Mouse (Mus musculus): ENCODE data around the gene Bag5.

- TF ChIP-seq POLR2A (IDR thresholded peaks at IDR 0.05; ENCODE audit: low read depth, low read length) (no peak), CTCF (IDR thresholded peaks at IDR 0.05; ENCODE audit: extremely low read depth, insufficient read depth, insufficient read length, insufficient replicate concordance) (no peak)
Observed at GRCm38 (mm10) chr12:111724638-111725337, 11.7 kb upstream of the Bag5 start.

All from spleen, adult 2 months (tissue).